Mouse (Mus musculus) myocyte (in vitro differentiated cells): ENCODE measurements around the gene Jmjd1c. TPM values are rescaled to one million over a fixed set of nuclear protein-coding genes. Genes with fewer than 3 reads are reported as not detected.

Experiments
- H3K27me3 ChIP-seq: one replicate; pipeline ENCODE4 v1.6.1; 2011; ENCODE audit not compliant: control insufficient read depth, insufficient read depth, insufficient read length
- H3K36me3 ChIP-seq: one replicate; pipeline ENCODE4 v1.6.1; 2011; ENCODE audit not compliant: control insufficient read depth, insufficient read depth
- H3K4me2 ChIP-seq: one replicate; pipeline ENCODE4 v1.6.1; 2011; ENCODE audit warnings: low read depth, control low read depth
- H3K4me3 ChIP-seq: one replicate; pipeline ENCODE4 v1.5.1; 2011; ENCODE audit warnings: mild to moderate bottlenecking, control low read depth, moderate library complexity
- H3K79me2 ChIP-seq: one replicate; pipeline ENCODE4 v1.6.1; 2011; ENCODE audit not compliant: control insufficient read depth, insufficient read depth
- H3ac ChIP-seq: one replicate; pipeline ENCODE4 v1.6.1; 2011; ENCODE audit not compliant: control insufficient read depth, insufficient read length
- CEBPB ChIP-seq: IDR thresholded peaks from 2 replicates; pipeline ENCODE4 v1.6.1; 2011; ENCODE audit warnings: mild to moderate bottlenecking, moderate library complexity; ENCODE audit not compliant: poor library complexity, insufficient read depth, severe bottlenecking
- E2F4 ChIP-seq: IDR thresholded peaks from one replicate; pipeline ENCODE4 v1.6.1; 2011; ENCODE audit warnings: mild to moderate bottlenecking, control low read depth, moderate library complexity; ENCODE audit not compliant: insufficient read depth
- MAX ChIP-seq: IDR thresholded peaks from one replicate; pipeline ENCODE4 v1.6.1; 2011; ENCODE audit warnings: low read depth, mild to moderate bottlenecking, control low read depth
- MYOD1 ChIP-seq, 3 experiments: IDR thresholded peaks; one replicate each; pipeline ENCODE4 v1.6.1; 2011; ENCODE audit warnings: control low read depth in 2 of 3, low read depth in 2 of 3, mild to moderate bottlenecking in 2 of 3, moderate library complexity in 1 of 3; ENCODE audit not compliant: insufficient read length in 2 of 3, control insufficient read depth in 1 of 3
- MYOG ChIP-seq, 3 experiments: IDR thresholded peaks; one replicate each; pipeline ENCODE4 v1.6.1; 2011; ENCODE audit warnings: control low read depth in 2 of 3, low read depth in 2 of 3, mild to moderate bottlenecking in 2 of 3; ENCODE audit not compliant: insufficient read length in 2 of 3, control insufficient read depth in 1 of 3, insufficient read depth in 1 of 3
- POLR2A ChIP-seq: IDR thresholded peaks from one replicate; pipeline ENCODE4 v1.6.1; 2011; ENCODE audit warnings: low read depth, mild to moderate bottlenecking, control low read depth, moderate library complexity; ENCODE audit not compliant: insufficient read length
- POLR2AphosphoS2 ChIP-seq: IDR thresholded peaks from one replicate; pipeline ENCODE4 v1.6.1; 2011; ENCODE audit warnings: low read depth, control low read depth; ENCODE audit not compliant: insufficient read length
- REST ChIP-seq: IDR thresholded peaks from one replicate; pipeline ENCODE4 v1.6.1; 2011; ENCODE audit warnings: mild to moderate bottlenecking, control low read depth, moderate library complexity; ENCODE audit not compliant: insufficient read depth, insufficient read length
- SRF ChIP-seq: IDR thresholded peaks from one replicate; pipeline ENCODE4 v1.6.1; 2011; ENCODE audit warnings: low read depth; ENCODE audit not compliant: control insufficient read depth, insufficient read length
- TCF12 ChIP-seq: IDR thresholded peaks from one replicate; pipeline ENCODE4 v1.6.1; 2011; ENCODE audit warnings: mild to moderate bottlenecking, control low read depth; ENCODE audit not compliant: poor library complexity, insufficient read depth, severe bottlenecking
- TCF3 ChIP-seq: IDR thresholded peaks from one replicate; pipeline ENCODE4 v1.6.1; 2011; ENCODE audit warnings: low read depth, control low read depth; ENCODE audit not compliant: insufficient read length
- USF1 ChIP-seq: IDR thresholded peaks from one replicate; pipeline ENCODE4 v1.6.1; 2011; ENCODE audit warnings: low read depth, mild to moderate bottlenecking, control low read depth, moderate library complexity
- polyA plus RNA-seq: library from polyadenylated mRNA; unstranded; fragments of >200 nt; fragmentation: generic; extraction: Trizol; gene quantifications from one replicate; pipeline ENCODE4 v1.2.1, GENCODE M21; 2012; ENCODE audit warnings: missing spikeins

The Jmjd1c gene
- polyA plus RNA-seq, 1 experiment = 5.6 TPM

DNA sequence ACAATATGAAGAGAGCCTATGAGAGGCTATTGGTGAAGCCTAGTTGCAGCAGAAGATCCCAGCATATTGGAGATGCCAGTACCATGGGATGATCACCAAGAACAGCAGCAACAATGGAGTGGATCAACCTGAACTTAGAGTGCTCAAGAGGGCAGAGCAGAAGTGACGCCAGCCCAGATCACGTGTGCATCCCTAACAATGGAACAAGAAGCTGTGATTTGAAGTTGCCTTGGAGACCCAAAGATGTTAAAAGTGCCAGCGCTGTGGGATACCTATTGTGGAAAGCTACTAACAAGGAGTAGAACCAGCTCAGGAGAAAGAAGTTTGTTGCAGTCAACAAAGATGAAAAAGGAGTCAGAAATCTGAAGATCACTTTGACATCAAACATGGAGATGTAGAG lies 55.8 kb downstream of the Jmjd1c start:
- H3K4me3 ChIP-seq = no peak overlapping the region
- H3ac ChIP-seq = no peak overlapping the region
- H3K4me2 ChIP-seq = no peak overlapping the region
- no peaks in the 10 kb centered on the region for H3K27me3 ChIP-seq
- H3K36me3 ChIP-seq = no peaks in the 10 kb centered on the region
- TF ChIP-seq MYOD1 (IDR thresholded peaks at IDR 0.05; ENCODE audit: control insufficient read depth in 1 of 3, insufficient read length in 2 of 3, low read depth in 2 of 3) = no peak
- TF ChIP-seq E2F4 = no peak
- no peak for TF ChIP-seq USF1
- TF ChIP-seq POLR2AphosphoS2 = no peak
- TF ChIP-seq TCF12 = no peak
- no peak for TF ChIP-seq MAX
- no peak for TF ChIP-seq REST
- no peak for TF ChIP-seq CEBPB
- TF ChIP-seq TCF3 = no peak
- TF ChIP-seq MYOG (IDR thresholded peaks at IDR 0.05; ENCODE audit: control insufficient read depth in 1 of 3, insufficient read depth in 1 of 3, insufficient read length in 2 of 3, low read depth in 2 of 3) = no peak
- no peak for TF ChIP-seq SRF
- no peak for TF ChIP-seq POLR2A
- H3K79me2 ChIP-seq = peaks cover 52% of the 10 kb centered on the region

DNA sequence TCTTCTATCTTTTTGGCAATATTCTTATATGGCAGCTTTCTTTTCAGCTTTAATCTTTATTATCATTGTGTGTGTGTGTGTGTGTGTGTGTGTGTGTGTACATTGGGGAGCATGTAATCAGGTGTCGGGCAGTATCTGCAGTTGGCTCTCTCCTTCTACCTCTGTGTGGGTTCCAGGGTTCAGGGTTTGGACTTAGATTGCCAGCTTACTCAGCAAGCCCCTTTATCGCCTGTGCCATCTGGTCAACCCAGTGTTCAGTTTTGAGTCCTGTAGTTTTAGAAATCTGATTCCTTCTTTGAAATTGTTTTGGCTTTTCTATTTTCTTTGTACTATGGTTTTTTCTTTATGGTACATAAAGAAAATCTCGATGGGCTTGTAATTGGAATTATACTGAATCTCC lies 58.7 kb downstream of the Jmjd1c start:
- no peaks in the 10 kb centered on the region for H3K27me3 ChIP-seq
- H3K79me2 ChIP-seq = peaks cover 33% of the 10 kb centered on the region
- H3K36me3 ChIP-seq = no peaks in the 10 kb centered on the region
- H3K4me2 ChIP-seq = no peak overlapping the region
- H3ac ChIP-seq = no peak overlapping the region
- TF ChIP-seq USF1 (no peak), TCF3 (no peak), POLR2AphosphoS2 (no peak), SRF (no peak), MYOD1 (IDR thresholded peaks at IDR 0.05; ENCODE audit: control insufficient read depth in 1 of 3, insufficient read length in 2 of 3, low read depth in 2 of 3) (no peak), POLR2A (no peak), MAX (no peak), CEBPB (no peak), TCF12 (no peak), REST (no peak), E2F4 (no peak), MYOG (IDR thresholded peaks at IDR 0.05; ENCODE audit: control insufficient read depth in 1 of 3, insufficient read depth in 1 of 3, insufficient read length in 2 of 3, low read depth in 2 of 3) (no peak)
- no peak overlapping the region for H3K4me3 ChIP-seq

DNA sequence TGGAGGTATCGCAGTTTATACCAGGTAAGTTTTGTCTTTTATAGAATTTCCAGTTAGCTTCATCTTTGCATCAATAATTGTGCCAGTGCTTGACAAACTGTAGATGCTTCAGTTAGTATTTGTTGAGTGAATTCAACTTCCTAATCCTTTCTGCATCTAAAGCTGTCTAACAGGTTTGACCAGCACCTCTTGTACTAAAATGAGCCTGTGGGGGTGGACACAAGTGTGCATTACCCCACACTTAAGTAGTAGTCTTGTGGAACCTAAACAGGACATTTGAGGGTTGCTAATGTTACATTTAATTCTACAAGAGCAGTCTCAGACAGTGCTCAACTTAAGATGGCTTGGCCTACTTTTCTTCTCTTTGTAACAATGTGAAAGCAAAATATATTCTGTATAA lies 78.1 kb downstream of the Jmjd1c start:
- no peaks in the 10 kb centered on the region for H3K27me3 ChIP-seq
- H3ac ChIP-seq = no peak overlapping the region
- H3K4me3 ChIP-seq = no peak overlapping the region
- H3K79me2 ChIP-seq = peaks cover 31% of the 10 kb centered on the region
- no peak for TF ChIP-seq TCF3
- TF ChIP-seq USF1 = no peak
- TF ChIP-seq E2F4 = no peak
- no peak for TF ChIP-seq POLR2AphosphoS2
- no peak for TF ChIP-seq SRF
- TF ChIP-seq CEBPB = no peak
- no peak for TF ChIP-seq REST
- TF ChIP-seq POLR2A = no peak
- TF ChIP-seq MYOD1 (IDR thresholded peaks at IDR 0.05; ENCODE audit: control insufficient read depth in 1 of 3, insufficient read length in 2 of 3, low read depth in 2 of 3) = no peak
- TF ChIP-seq TCF12 = no peak
- H3K36me3 ChIP-seq = peaks cover 4% of the 10 kb centered on the region
- no peak overlapping the region for H3K4me2 ChIP-seq

DNA sequence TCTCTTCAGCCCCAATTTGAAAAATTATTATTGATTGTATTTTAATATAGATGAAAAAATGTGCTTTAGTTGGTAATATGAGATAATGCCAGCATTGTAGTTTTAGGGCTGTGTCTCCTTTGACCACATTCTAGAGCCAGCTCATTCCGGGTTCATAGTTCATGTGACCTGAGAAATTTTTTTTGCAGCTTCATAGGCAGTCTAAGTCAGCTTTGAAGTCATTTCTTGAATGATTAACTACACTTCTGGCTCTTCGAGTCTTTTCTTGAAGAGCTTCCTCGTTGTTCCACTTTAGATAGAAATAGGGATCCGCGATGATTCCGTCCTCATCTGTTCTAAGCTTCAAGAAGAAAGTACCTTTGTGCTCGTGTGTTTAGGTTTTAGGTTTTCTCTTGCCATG lies 80.1 kb downstream of the Jmjd1c start:
- Histone ChIP-seq H3K36me3 (no peaks in the 10 kb centered on the region), H3ac (no peak overlapping the region), H3K79me2 (peaks cover 42% of the 10 kb centered on the region), H3K4me2 (no peak overlapping the region), H3K4me3 (no peak overlapping the region), H3K27me3 (no peaks in the 10 kb centered on the region)
- no peak for TF ChIP-seq USF1
- no peak for TF ChIP-seq MYOG (IDR thresholded peaks at IDR 0.05; ENCODE audit: control insufficient read depth in 1 of 3, insufficient read depth in 1 of 3, insufficient read length in 2 of 3, low read depth in 2 of 3)
- no peak for TF ChIP-seq TCF3
- no peak for TF ChIP-seq TCF12

DNA sequence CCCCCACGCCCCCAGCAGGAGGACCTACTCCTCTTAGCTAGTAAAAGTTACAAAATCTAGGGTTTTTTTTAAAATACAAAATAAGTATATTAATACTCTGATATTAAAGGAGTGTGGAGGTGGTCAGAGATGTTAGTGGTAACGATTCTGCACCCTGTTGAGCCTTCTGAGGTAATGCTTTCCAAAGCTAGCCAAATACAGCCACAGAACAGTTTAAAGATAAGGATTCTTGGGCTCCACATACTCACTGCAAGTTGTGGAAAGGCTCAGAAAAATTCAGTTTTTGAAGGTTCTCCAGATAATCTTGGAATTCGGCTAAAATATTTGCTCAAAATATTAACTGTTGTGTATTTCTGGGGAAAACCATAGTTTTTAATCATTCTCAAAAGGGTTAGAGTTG lies 81.0 kb downstream of the Jmjd1c start:
- no peaks in the 10 kb centered on the region for H3K36me3 ChIP-seq
- no peak overlapping the region for H3K4me3 ChIP-seq
- H3K27me3 ChIP-seq = no peaks in the 10 kb centered on the region
- TF ChIP-seq TCF3 = no peak
- TF ChIP-seq CEBPB = no peak
- peaks cover 40% of the 10 kb centered on the region for H3K79me2 ChIP-seq
- H3ac ChIP-seq = no peak overlapping the region
- H3K4me2 ChIP-seq = no peak overlapping the region
